Mouse (Mus musculus) heart, postnatal 4 days (tissue): ENCODE measurements around the gene Ggt6. TPM values are rescaled to one million over a fixed set of nuclear protein-coding genes. Genes with fewer than 3 reads are reported as not detected.

Source experiments
- DNase-seq: peaks from one replicate; pipeline ENCODE4 v3.0.0; 2021
- total RNA-seq, 2 experiments: library from RNA; stranded (reverse); gene quantifications; 2 replicates each; pipeline ENCODE4 v1.2.3; 2021

Ggt6 gene
- not detected for total RNA-seq

DNA sequence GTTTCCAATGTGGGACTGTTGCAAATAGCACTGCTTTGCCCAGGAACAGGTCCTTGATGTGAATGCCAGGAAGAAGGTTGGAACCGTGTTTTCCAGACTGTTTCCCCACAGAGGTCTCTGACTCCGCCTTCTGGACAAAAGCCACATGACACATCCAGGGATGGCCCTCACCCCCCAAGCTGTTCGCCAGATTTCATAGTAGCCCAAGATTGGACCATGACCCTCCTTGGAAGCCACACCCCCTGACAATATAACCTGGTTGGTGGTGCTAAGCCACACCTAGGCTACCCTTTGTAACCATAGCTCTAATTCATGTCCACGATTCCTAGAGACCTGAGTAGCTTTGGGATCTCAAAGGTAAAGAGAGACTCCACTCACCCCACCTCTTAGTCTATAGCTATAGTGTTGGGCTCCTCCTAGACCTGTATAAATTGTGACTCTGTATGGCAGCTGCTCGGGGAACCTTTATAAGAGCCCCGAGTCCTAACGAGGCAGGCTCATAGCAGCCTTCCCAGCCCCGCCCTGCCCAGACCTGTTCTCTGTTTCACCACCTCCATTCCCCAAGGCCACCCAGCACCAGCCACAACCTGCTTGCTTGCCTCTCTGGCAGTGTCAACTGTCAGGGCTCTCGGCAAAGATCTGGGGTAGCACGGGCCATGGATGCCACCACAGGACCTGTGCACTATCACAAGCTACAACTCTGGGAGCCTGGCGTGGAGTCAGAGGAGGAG, at the start of gene Ggt6:
TSS of gene Ggt6 (plus strand) at position 564 of the 731 bp plus-strand sequence.
- no peak for DNase-seq

DNA sequence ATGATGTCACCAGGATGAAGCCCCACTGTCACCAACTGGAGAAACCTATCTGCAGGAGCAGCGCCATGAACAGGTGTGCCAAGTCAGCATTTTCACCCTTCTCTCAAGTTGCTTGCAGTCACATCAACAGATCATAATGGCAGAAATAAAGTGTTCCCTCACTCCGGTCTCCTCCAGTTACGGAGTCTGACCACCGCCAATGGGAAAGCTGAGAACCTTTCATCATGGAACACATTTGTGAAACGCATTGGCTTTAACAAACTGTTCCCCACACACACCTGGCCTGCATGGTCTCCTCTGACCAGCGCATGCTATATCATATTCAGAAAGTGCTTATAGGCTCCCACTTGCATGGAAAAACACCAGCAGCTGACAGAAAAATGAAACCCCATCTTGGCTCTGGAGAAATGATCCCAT, 47.2 kb upstream of the Ggt6 start:
- no peak for DNase-seq

DNA sequence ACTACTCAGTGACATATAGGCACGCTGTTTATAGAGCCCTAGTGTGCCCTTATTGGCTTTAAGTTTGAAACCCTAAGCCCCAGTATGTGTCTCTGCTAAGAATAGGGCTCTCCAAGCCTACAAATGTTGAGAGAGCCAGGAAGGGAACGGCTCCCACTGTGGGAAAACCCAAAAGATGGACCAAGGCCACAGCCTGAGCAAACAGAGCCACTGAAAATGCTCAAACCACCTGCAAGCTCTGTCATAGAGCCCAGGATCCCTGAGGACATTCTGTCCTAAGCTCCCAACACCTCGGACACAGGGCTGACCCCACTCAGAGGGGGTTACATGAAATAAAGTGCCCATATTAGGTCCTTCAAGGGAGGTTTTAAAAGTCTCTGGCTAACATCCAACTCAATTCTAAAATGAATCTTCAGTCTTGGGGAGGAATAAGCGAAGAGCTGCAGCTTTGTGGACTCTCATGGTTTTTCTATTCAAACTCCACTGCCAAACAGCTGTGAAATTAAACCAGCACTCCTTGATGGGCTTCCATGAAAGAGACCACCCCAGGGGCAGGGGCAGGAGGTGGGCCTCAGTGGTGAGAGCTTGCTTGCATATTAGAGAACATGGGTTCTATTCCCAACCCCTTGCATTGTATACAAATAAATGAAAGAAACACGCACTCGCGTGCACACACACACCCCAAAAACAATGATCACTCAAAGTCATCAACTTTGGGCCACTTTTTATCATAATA, 45.8 kb upstream of the Ggt6 start:
- DNase-seq: no peak

GRCm38 (mm10) chr11:72391181-72391580, 44.1 kb upstream of the Ggt6 start:
- no peak for DNase-seq

DNA sequence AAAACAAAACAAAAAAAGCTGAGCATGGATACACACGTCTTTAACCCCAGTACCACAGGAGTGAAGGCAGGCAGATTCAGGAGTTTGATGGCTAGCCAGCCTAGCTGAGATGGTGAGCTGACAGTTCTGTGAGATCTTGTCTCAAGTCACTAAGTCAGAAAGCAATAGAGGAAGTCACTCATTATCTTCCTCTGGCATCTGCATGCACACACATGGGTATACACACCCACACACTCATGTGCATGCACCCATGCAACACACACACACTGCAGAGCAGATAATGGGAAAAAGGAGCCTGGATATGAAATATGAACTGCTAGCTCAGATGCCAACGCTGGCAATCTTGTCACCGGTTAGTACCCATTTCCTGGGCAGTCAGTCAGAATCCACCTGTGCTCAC, 42.1 kb upstream of the Ggt6 start:
- no peak for DNase-seq

DNA sequence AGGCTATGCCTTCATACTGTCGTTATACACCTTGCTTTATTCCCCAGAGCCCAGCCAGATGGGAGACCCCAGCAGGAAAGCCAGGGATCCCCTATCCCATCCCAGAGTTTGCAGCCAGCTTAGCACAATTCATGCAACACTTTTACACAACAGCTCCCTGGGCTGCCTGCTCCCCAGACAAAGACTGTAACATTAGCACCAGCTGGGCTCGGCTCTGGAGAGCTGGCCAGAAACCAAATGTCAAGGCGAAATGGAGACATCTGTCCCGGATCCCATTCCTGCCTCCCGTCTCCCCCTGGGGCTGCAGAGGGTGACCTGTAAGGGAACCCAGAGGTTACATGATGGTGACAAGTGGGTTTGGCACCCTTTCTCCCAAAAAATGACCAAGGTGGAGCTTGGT, 41.7 kb upstream of the Ggt6 start:
- peak; percentile 72 for DNase-seq

- DNase-seq: no peak
These were observed 40.6 kb upstream of the Ggt6 start for GRCm38 (mm10) chr11:72394694-72395093.

DNA sequence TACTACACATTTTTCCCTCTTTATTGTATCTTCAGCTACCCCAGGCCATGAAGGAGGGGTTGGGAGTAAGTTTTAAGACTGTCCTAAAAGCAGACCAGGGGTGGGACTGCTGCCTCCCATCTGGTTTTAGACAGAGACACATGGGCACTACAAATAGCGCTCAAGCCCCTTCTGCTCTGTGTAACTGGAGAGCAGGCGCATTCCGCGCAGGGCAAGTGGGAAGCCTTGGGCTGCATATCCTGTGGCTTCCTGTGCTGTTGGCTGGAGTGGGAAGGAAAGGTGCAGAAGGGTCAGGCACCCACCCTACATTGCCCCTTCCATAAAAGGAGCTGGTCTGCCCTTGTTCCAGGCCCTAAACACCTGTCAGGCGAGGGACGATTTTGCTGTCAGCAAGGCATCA, 39.7 kb upstream of the Ggt6 start:
- no peak for DNase-seq

GRCm38 (mm10) chr11:72396621-72397020, 38.7 kb upstream of the Ggt6 start:
- peak; percentile 63 for DNase-seq

GRCm38 (mm10) chr11:72397072-72397471, 38.3 kb upstream of the Ggt6 start:
- peak; percentile 94 for DNase-seq

GRCm38 (mm10) chr11:72397811-72398525, 37.4 kb upstream of the Ggt6 start:
- no peak for DNase-seq

DNA sequence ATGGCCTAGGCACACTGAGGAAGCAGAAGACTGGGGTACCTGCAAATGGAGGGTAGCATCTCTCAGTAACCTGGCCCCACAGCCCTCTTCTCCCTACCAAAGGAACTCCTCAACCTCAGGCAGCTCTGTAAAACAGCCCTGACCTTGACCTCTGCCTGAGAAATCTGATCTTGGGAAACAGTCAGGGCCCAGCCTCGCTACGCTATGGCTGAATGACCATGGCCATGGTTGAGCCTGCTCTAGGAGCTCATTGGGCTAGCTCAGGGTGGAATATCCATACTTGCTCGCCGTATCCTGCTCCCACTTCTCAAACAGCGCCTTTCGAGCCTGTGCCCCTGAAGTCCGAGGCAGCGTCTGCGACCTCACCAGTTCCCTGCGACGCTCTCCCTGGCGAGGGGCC, 34.3 kb upstream of the Ggt6 start:
- no peak for DNase-seq

DNA sequence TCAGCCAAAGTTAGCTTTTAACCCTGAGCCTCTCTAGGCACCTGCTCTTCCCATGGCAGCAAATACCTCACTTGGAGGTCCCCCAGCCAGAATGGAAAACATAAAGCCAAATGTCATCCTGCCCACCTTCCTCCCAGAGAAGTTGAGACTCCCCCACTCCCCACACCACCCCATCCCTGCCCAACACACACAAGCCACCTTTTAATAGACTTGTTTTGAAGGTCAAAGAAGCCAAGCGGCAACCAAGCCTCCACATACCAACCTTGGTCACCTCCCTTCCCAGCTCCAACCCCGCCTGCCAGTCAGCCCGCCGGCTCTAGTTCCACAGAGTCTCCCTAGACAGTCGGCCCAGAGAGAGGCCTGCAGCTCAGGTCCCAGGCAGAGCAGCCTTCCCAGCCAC, 33.3 kb upstream of the Ggt6 start:
- DNase-seq: no peak

DNA sequence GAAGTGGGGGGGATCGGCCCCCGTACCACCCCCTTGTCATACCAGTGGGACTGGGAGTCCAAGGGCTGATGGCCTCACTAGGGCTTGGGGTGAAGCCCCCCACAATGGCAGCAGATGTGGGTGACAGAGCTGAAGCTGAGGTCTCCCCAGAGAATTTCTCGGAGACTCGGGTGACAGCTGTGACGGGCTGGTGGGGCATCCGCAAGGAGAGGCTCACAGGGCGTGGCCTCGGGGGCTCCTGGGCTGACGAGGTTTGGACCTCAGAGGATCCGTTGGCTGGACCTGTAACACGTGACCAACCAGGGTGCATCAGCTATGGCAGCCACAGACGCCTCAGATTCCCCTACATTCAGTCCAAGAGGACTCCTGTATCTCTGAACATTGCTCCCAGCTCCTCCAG, 32.4 kb upstream of the Ggt6 start:
- no peak for DNase-seq

GRCm38 (mm10) chr11:72405532-72405931, 29.8 kb upstream of the Ggt6 start:
- no peak for DNase-seq

DNA sequence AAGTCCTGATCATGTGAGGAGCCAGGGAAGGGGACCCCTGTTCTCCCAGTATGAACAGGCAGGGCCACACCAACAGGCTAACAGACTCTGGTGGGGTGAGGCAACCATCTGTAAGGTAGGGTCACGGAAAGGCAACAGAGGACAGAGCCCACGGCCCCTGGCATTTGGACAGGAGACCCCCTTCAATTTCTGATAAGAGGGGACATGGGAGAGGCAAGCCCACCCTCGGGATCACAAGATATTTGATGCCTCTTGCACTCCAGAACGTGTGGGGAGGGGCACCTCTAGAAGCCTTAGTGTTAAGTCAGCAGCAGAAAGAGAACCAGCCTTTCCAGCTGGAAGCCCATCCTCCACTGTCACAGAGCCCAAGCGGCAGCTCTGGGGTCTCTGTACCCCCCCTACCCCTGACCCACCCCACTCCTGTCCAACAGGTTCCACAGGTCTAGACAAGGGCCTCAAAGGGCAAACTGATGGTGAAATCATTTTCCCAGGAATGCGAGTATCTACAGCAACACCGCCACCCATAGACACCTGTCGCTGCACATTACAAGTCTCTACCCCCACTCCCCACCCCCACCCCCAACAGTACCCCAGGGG, 29.1 kb upstream of the Ggt6 start:
- no peak for DNase-seq

- DNase-seq: no peak
These were observed 28.2 kb upstream of the Ggt6 start for GRCm38 (mm10) chr11:72407081-72407480.

DNA sequence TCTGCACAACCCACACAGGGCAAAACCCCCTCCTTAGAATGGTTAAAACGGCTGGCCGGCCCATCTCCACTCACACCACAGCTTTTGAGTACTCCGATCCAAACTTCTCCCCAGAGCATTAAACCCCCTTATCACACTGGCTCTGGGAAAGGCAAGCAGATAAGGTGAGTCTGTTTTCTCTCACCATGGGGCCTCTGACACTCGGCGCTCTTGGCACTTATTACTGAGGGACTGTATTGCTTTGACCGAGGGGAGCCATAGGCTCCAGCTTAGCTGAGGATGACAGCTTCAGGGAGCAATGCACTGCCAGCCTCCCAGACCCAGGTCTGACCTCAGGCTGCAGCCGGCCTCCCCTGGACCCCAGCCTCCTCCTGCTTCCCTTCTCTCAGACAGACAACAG, 27.8 kb upstream of the Ggt6 start:
- peak; percentile 75 for DNase-seq

GRCm38 (mm10) chr11:72408451-72409170, 26.7 kb upstream of the Ggt6 start:
- DNase-seq: no peak

DNA sequence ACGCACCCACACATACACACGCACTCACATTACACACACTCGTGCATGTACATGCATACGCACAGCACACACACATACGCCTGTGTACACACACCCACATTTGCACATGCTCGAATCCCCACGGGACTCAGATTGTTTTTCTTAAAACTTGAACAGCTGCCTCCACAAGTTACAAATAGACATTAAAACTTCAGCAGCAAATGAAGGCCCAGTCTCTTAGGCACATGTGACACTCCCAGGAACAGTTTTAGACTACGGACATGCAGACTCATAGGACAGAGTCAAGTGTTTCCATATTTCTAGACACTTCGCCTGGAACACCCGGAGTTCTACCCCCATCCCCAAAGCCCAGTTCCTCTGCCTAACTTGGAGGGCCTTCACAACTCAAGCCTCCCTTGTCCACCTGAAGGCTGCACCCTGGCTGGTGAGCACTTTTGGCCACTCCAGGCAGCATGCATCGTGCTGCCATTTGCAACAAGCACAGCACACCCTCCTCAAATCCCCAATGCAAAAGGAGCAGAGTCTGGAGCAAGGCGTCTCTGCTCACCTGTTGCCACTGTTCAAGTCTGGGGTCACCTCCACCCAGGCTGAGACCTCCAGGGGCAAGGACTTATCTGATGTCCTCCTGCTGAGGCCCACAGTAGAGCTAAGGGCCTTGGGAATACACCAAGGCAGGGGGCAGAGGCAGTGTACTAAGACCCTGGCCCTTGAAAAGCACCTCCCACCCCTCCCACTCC, 25.5 kb upstream of the Ggt6 start:
- DNase-seq: no peak

DNA sequence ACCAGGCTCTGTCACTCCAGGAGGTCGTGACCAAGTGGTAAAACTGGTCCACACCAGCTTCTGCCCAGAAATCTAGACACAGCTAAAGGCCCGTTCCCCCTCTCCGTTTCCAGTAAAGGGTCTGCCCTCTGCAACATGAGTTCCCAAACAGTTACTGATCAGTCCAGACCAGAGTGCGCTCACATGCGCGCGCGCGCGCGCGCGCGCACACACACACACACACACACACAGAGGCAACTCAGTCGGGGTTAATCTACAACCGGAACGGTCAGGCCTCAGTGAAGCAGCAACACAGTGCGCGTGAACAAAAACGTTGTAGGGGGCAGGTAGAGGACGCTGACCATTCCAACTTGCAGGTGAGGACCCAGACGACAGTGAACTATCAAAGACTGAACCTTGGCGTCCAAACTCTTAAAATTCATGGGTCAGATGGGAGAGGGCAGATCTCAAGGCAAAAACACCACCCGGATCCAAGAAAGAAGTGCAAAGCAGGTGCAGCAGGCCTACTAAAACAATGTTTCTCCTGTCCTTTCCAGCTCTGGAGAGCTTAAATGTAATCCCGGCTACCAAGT, 24.7 kb upstream of the Ggt6 start:
- no peak for DNase-seq
